Mouse (Mus musculus): ENCODE results near the gene Rcn3. TPM values are rescaled to one million over a fixed set of nuclear protein-coding genes. Genes with fewer than 3 reads are reported as not detected.

Gene Rcn3
- total and polyA plus RNA-seq, 3 experiments, result 0.38 TPM; not detected in 2

DNA sequence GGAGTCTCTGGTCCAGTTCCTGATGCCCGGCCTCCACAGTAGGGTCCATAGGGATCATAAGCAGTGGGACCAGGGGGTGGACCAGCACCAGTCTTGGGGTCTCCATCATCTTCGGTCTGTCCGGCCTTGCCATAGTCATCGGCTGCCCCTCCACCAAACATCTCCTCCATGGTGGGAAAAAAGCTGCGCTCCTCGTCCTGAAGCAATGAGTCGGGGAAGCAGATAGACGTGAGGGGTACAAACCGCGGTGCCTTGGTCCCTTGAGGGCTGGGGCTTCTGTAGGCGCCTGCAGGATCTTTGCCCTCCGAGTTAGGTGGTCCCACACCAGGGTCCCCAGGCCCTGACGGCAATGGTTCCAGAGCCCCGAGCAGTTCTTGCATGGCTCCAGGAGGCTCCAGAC, 44.5 kb downstream of the Rcn3 start:
- in situ Hi-C loops (cut with MboI; ENCODE audit: low pct_ligation_motif_present, low pct_unique_long_range_greater_than_20kb, low sequenced_read_pairs), result loop anchor here (5.0 kb wide), 1 partner anchor 60 kb away; the partner anchor contains the start of gene Prmt1
- peaks cover 0 to 10% of the 10 kb centered on the region in 2 experiments; a peak in 2 of 4 replicates for H3K4me1 ChIP-seq (ENCODE audit: control insufficient read depth in 1 of 2, insufficient read depth in 2 of 2)
- TF ChIP-seq MYC (IDR thresholded peaks at IDR 0.05; ENCODE audit: low read depth, low read length), result no peak
- TF ChIP-seq RCOR1 (conservative IDR thresholded peaks at IDR 0.05; ENCODE audit: low read depth, low read length), result no peak
- TF ChIP-seq UBTF (IDR thresholded peaks at IDR 0.05; ENCODE audit: low read depth, low read length), result no peak
- TF ChIP-seq TCF12 (IDR thresholded peaks at IDR 0.05; ENCODE audit: low read depth, low read length), result no peak
- no peak for TF ChIP-seq MXI1 (IDR thresholded peaks at IDR 0.05; ENCODE audit: low read depth, low read length)
- TF ChIP-seq HCFC1 (IDR thresholded peaks at IDR 0.05; ENCODE audit: low read depth, low read length), result no peak
- no peak for TF ChIP-seq USF2 (conservative IDR thresholded peaks at IDR 0.05; ENCODE audit: low read depth, low read length)
- TF ChIP-seq BHLHE40 (IDR thresholded peaks at IDR 0.05; ENCODE audit: low read depth, low read length), result no peak
- no peak for TF ChIP-seq EP300 (IDR thresholded peaks at IDR 0.05; ENCODE audit: low read length)
- no peak for TF ChIP-seq PAX5 (IDR thresholded peaks at IDR 0.05; ENCODE audit: low read length)
- TF ChIP-seq KAT2A (IDR thresholded peaks at IDR 0.05; ENCODE audit: insufficient replicate concordance, low read length), result no peak
- H3K4me3 ChIP-seq (replicated peaks in 1 of 3; ENCODE audit: low read depth in 2 of 3, low read length in 2 of 3, poor library complexity in 1 of 3), result no peak overlapping the region
- dilution Hi-C loops (cut with MboI; ENCODE audit: extremely low pct_ligation_motif_present, extremely low pct_unique_long_range_greater_than_20kb, low sequenced_read_pairs), result no loop called here
- H3K27me3 ChIP-seq (replicated peaks), result no peaks in the 10 kb centered on the region
- peaks cover 5% of the 10 kb centered on the region for H3K79me2 ChIP-seq (replicated peaks; ENCODE audit: control insufficient read depth, extremely low read depth, insufficient read depth, poor library complexity, severe bottlenecking)
- no peak for DNase-seq (ENCODE audit: extremely low read depth)
- no peak overlapping the region for H3K27ac ChIP-seq (ENCODE audit: insufficient read depth, low read depth)
- no peak overlapping the region for H3K9ac ChIP-seq (ENCODE audit: insufficient read depth, low read depth)
- no peak overlapping the region for H3K4me2 ChIP-seq (ENCODE audit: insufficient read depth, low read depth, poor library complexity, severe bottlenecking)
- no peaks in the 10 kb centered on the region for H3K9me3 ChIP-seq (replicated peaks; ENCODE audit: low read length)
- peaks cover 68 to 70% of the 10 kb centered on the region in 2 experiments for H3K36me3 ChIP-seq (replicated peaks in 1 of 2; ENCODE audit: control insufficient read depth in 1 of 2, insufficient read depth in 1 of 2, low read length in 1 of 2)

DNA sequence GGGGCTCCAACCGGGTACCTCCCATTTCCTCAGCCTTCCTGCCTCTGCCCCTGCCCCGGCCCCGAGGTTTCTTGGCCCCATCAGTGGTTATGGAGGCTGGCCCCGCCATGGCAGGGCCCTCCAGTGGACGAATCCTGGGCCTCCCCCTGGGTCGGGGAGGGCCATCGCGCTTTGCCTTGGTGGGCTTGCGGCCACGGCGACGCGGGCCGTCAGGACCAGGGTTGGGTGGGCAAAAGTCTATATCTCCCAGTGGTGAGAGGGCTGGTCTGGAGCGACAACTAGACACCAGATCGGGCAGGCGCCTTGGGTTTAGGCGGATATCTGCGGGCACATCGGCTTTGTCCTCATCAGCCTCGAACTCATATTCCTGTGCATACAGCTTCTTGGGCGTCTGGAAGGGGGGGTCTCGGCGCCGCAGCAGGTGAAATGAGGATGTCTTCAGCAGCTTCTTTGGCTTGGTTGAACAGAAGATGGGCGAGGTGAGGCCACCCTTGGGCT, 45.1 kb downstream of the Rcn3 start:
- Histone ChIP-seq H3K4me1 (ENCODE audit: control insufficient read depth in 1 of 2, insufficient read depth in 2 of 2) (peaks cover 0 to 10% of the 10 kb centered on the region in 2 experiments; a peak in 2 of 4 replicates), H3K4me3 (replicated peaks in 1 of 3; ENCODE audit: low read depth in 2 of 3, low read length in 2 of 3, poor library complexity in 1 of 3) (no peak overlapping the region), H3K36me3 (replicated peaks in 1 of 2; ENCODE audit: control insufficient read depth in 1 of 2, insufficient read depth in 1 of 2, low read length in 1 of 2) (peaks cover 72 to 76% of the 10 kb centered on the region in 2 experiments), H3K27ac (ENCODE audit: insufficient read depth, low read depth) (no peak overlapping the region), H3K9me3 (replicated peaks; ENCODE audit: low read length) (no peaks in the 10 kb centered on the region), H3K27me3 (replicated peaks) (no peaks in the 10 kb centered on the region), H3K9ac (ENCODE audit: insufficient read depth, low read depth) (no peak overlapping the region), H3K79me2 (replicated peaks; ENCODE audit: control insufficient read depth, extremely low read depth, insufficient read depth, poor library complexity, severe bottlenecking) (peaks cover 5% of the 10 kb centered on the region), H3K4me2 (ENCODE audit: insufficient read depth, low read depth, poor library complexity, severe bottlenecking) (no peak overlapping the region)
- in situ Hi-C loops (cut with MboI; ENCODE audit: low pct_ligation_motif_present, low pct_unique_long_range_greater_than_20kb, low sequenced_read_pairs) (loop anchor here (5.0 kb wide), 1 partner anchor 60 kb away; the partner anchor contains the start of gene Prmt1), dilution Hi-C loops (cut with MboI; ENCODE audit: extremely low pct_ligation_motif_present, extremely low pct_unique_long_range_greater_than_20kb, low sequenced_read_pairs) (no loop called here)
- TF ChIP-seq EP300 (IDR thresholded peaks at IDR 0.05; ENCODE audit: low read length) (no peak), MXI1 (IDR thresholded peaks at IDR 0.05; ENCODE audit: low read depth, low read length) (no peak), ZKSCAN1 (IDR thresholded peaks at IDR 0.05; ENCODE audit: borderline replicate concordance, low read depth, low read length) (no peak), MAFK (IDR thresholded peaks at IDR 0.05; ENCODE audit: insufficient replicate concordance, low read length) (no peak), ZNF384 (IDR thresholded peaks at IDR 0.05; ENCODE audit: low read depth, low read length) (no peak), RAD21 (IDR thresholded peaks at IDR 0.05; ENCODE audit: low read depth, low read length) (no peak), CHD2 (IDR thresholded peaks at IDR 0.05; ENCODE audit: low read length) (no peak), NELFE (IDR thresholded peaks at IDR 0.05; ENCODE audit: low read depth, low read length) (no peak), USF1 (IDR thresholded peaks at IDR 0.05; ENCODE audit: low read depth, low read length) (no peak), KAT2A (IDR thresholded peaks at IDR 0.05; ENCODE audit: insufficient replicate concordance, low read length) (no peak)
- no peak for DNase-seq (ENCODE audit: extremely low read depth)

All from CH12.LX (cell line).